Mouse (Mus musculus) heart, embryonic 12.5 days (tissue): ENCODE data around the gene Capn1. TPM values are rescaled to one million over a fixed set of nuclear protein-coding genes. Genes with fewer than 3 reads are reported as not detected.
A peak's percentile ranks its signal among the peaks of the same experiment; 100 is the strongest.

Source experiments
- ATAC-seq: fragments of 200-750 bp; cut with Nextera tagmentation; 2 replicates; pipeline ENCODE4 v1.8.0; 2017; ENCODE audit warnings: moderate TSS enrichment, moderate library complexity; ENCODE audit not compliant: insufficient number of reproducible peaks, low FRiP score
- H3K27ac ChIP-seq: fragments of 300-500 bp; sonication (generic); 2 replicates; pipeline ENCODE4 v1.5.1; 2016; ENCODE audit warnings: mild to moderate bottlenecking, moderate library complexity; ENCODE audit not compliant: poor library complexity, severe bottlenecking
- H3K27me3 ChIP-seq: fragments of 300-500 bp; sonication (generic); replicated peaks from 2 replicates; pipeline ENCODE4 v1.6.1; 2016; ENCODE audit warnings: mild to moderate bottlenecking, moderate library complexity
- H3K36me3 ChIP-seq: fragments of 300-500 bp; sonication (generic); 2 replicates; pipeline ENCODE4 v1.6.1; 2016; ENCODE audit warnings: mild to moderate bottlenecking, moderate library complexity
- H3K4me1 ChIP-seq: fragments of 300-500 bp; sonication (generic); replicated peaks from 2 replicates; pipeline ENCODE4 v1.6.1; 2016; ENCODE audit warnings: mild to moderate bottlenecking
- H3K4me2 ChIP-seq: fragments of 300-500 bp; sonication (generic); 2 replicates; pipeline ENCODE4 v1.6.1; 2016; ENCODE audit warnings: mild to moderate bottlenecking, moderate library complexity
- H3K4me3 ChIP-seq: fragments of 300-500 bp; sonication (generic); 2 replicates; pipeline ENCODE4 v1.5.1; 2016; ENCODE audit warnings: mild to moderate bottlenecking
- H3K9ac ChIP-seq: fragments of 300-500 bp; sonication (generic); 2 replicates; pipeline ENCODE4 v1.6.1; 2016; ENCODE audit warnings: mild to moderate bottlenecking, moderate library complexity
- H3K9me3 ChIP-seq: fragments of 300-500 bp; sonication (generic); replicated peaks from 2 replicates; pipeline ENCODE4 v1.6.1; 2016; ENCODE audit warnings: mild to moderate bottlenecking, moderate library complexity
- WGBS: fragments of 180-500 bp; shearing (Covaris S2); methylation state at CpG from one replicate; pipeline ENCODE4 v1.1.7; 2016; 5-methylcytosine and 5-hydroxymethylcytosine counted together
- polyA plus RNA-seq: library from polyadenylated mRNA; unstranded; fragments of >200 nt; fragmentation: Nextera tagmentation; extraction: Ambion mirVana; gene quantifications from 2 replicates; pipeline ENCODE4 v1.2.1, GENCODE M21; 2016

Capn1 gene
- polyA plus RNA-seq, 1 experiment from 2014 or later, result 8.4 TPM

DNA sequence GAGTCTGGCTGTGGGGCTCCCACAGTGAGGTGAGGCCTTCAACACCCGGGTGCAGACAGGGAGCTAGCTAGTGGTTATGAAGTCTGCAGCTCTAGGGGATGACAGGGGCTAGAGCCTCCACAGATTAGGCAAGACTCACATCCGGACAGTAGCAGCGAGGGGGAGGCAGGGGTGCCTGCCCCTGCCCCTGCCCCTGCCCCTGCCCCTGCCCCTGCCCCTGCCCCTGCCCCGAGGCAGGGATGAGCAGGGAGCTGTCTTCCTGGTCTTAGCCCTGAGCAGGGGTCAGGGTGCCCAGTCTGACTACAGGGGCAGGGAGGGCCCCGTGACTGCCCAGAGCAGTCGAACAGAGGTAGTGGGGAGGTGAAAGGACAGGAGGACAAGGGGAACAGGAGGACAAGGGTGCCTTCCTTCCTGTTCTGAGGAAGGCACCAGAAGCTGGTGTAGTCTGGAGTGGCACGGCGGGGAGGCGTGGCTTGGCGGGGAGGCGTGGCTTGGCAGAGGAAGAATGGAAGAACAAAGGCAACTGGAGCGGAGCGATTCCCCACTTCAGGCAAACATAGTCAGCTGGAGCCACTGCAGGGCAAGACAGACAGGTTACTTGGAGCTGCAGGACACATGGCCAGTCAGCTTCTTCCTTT, 26.8 kb downstream of the Capn1 start:
- peak overlapping the region; percentile 6 for H3K9ac ChIP-seq
- 8% methylated on average over 13 of the region's 13 CpGs for WGBS
- peak overlapping the region; percentile 62 for H3K27ac ChIP-seq
- peak overlapping the region; percentile 44 for H3K4me2 ChIP-seq
- H3K36me3 ChIP-seq, result 0 out of 2 replicates have a peak, but pooled peaks cover 6% of the 10 kb centered on the region
- peak; percentile 63; the same call in 1 of the 2 replicates for ATAC-seq
- H3K4me3 ChIP-seq, result peak overlapping the region; percentile 13; the same call in 1 of the 2 replicates
- no peaks in the 10 kb centered on the region for H3K27me3 ChIP-seq
- H3K4me1 ChIP-seq, result peaks cover 21% of the 10 kb centered on the region
- no peaks in the 10 kb centered on the region for H3K9me3 ChIP-seq

DNA sequence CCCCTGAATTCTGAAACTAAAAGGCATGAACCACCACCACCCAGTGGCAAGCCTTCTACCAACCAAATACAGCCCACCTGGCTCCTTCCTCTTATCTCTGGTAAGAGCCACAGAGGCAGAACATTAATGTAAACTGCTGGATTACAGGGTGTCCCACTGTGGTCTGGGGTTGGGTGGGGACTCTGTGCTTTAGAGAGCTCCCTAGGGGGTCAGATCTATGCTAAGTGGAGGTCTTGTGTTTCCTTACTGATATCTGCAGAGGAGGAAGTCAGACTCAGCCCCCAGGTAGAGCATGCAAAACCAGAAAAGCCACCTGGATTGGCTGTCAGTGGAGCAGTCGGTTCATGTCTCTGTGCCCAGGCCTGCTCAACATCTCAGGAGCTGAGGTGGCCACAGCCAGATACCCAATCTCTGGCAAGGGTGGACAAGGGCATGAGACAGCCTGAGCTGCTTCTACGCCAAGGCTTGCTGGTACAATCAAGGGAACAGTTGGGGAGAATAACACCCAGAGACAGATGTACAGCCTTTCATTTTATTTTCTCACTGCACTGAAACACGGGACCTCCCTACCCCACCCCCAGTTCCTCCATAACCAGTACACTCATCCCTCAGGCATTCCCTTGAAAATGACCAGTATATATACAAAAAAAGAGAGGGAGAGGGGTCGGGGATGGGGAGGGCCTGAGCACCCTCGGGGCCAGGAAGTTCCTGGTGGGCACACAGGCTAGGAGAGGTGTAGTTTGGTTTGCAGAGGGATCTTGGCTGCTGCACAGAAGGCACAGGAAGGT, 27.5 kb downstream of the Capn1 start:
- ATAC-seq, result no peak
- H3K9ac ChIP-seq, result peak overlapping the region; percentile 6
- WGBS, result 47% methylated on average over 5 of the region's 5 CpGs

DNA sequence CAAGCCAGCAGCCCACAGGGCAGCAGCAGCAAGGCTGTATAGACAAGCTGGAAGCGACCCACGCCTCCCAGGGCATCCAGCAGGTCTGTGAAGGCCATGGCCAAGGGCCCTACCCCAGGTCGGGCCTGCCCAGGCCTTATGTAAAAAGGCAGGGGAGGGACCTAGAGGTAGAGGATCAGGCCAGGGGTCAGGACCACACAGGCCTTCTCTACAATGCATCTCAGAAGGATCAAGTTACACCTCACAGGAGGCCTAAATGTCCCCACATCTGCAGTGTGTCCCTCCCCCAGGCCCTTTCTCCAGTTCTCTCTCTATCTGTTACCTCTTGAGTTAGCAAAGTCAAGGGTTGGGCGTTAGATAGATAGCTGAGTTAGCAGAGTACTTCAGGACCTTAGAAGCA, 29.7 kb downstream of the Capn1 start, which contains the start of gene Slc22a20:
Gene Slc22a20, minus strand, starts transcription at position 101 of the 400 bp plus-strand sequence.
- H3K27ac ChIP-seq, result no peak within 1 kb of the TSS
- H3K36me3 ChIP-seq, result 0 out of 2 replicates have a peak, but pooled peaks cover under 1% of the 10 kb centered on the region
- no peaks in the 10 kb centered on the region for H3K9me3 ChIP-seq
- 52% methylated on average over 4 of the region's 4 CpGs for WGBS
- peaks cover 17% of the 10 kb centered on the region for H3K4me1 ChIP-seq
- no peak within 1 kb of the TSS for H3K4me2 ChIP-seq
- ATAC-seq, result no peak
- no peaks in the 10 kb centered on the region for H3K27me3 ChIP-seq
- H3K4me3 ChIP-seq, result no peak within 1 kb of the TSS
- no peak within 1 kb of the TSS for H3K9ac ChIP-seq

More for the DNA sequence above, 27.5 kb downstream of the Capn1 start:
- H3K36me3 ChIP-seq, result 0 out of 2 replicates have a peak, but pooled peaks cover 6% of the 10 kb centered on the region
- peaks cover 21% of the 10 kb centered on the region for H3K4me1 ChIP-seq
- peak overlapping the region; percentile 44 for H3K4me2 ChIP-seq
- H3K9me3 ChIP-seq, result no peaks in the 10 kb centered on the region
- no peaks in the 10 kb centered on the region for H3K27me3 ChIP-seq
- H3K4me3 ChIP-seq, result 0 out of 2 replicates have a peak overlapping the region, but pooled peaks have one; percentile 13
- peak overlapping the region; percentile 62; the same call in 1 of the 2 replicates for H3K27ac ChIP-seq

DNA sequence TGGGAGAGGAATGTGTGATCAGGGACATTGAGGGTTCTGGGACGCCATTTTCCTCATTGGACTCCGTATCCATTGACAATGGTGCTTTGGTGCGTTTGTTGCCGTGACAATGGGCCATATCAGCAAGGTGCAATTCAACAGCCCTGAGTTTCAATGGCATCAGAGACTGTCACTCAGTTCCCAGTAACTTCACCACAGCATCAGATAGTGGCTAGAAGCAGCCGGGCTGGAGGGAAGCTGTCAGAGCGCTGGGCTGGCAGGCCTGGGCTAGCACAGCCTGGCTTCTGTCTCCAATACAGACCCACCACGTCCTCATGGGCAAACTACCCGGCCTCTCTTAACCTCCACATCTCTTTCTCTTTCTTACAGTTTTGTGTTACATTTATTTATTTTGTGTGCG, 35.2 kb downstream of the Capn1 start:
- Histone ChIP-seq H3K4me3 (no peak overlapping the region), H3K27ac (no peak overlapping the region), H3K4me1 (no peaks in the 10 kb centered on the region), H3K4me2 (no peak overlapping the region), H3K9ac (no peak overlapping the region), H3K36me3 (no peaks in the 10 kb centered on the region), H3K9me3 (no peaks in the 10 kb centered on the region), H3K27me3 (no peaks in the 10 kb centered on the region)
- 76% methylated on average over 9 of the region's 9 CpGs for WGBS
- no peak for ATAC-seq

DNA sequence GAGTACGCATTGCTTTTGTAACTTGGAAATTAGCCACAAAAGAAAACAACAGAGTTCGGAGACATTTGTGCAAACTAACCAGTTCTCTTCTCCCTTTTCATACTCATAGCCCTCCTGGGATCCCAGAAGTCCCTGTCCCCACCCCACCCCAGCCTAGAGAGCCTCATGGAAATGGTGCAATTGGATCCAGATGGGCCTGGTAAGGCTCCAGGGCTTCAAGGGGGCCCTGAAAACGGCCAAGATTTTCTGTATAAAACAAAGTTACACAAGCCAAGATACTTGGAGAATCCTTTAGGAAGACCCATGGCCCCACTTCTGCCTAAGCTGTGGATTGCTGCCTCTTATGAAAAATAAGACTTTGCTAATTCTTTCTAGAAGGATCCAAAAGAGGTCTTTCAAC, 38.0 kb downstream of the Capn1 start:
- H3K4me1 ChIP-seq, result no peaks in the 10 kb centered on the region
- H3K9me3 ChIP-seq, result no peaks in the 10 kb centered on the region
- H3K27me3 ChIP-seq, result no peaks in the 10 kb centered on the region
- no peak for ATAC-seq
- no peak overlapping the region for H3K27ac ChIP-seq
- no peak overlapping the region for H3K4me2 ChIP-seq
- 82% methylated on average over 3 of the region's 3 CpGs for WGBS
- H3K36me3 ChIP-seq, result no peaks in the 10 kb centered on the region
- no peak overlapping the region for H3K4me3 ChIP-seq
- no peak overlapping the region for H3K9ac ChIP-seq

DNA sequence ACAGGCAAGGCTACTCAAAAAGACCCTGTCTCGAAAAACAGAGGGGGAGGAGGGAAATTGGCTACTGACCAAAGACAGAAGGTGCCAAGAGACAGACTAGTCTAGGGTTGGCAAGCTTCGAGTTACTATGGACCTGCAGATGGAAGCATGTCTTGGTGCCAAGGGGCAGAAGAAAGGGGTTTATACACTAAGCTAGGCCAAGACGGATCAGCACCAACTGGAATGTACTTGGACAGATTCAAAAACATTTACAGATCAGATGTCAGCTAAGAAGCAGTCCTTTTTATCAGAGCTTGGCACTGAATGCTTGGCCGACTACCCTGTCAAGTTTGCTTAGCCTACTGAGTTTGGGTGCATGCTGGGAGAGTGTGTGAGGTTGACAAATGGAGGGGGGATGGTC, 40.0 kb downstream of the Capn1 start:
- 0 out of 2 replicates have a peak, but pooled peaks cover 8% of the 10 kb centered on the region for H3K27me3 ChIP-seq

DNA sequence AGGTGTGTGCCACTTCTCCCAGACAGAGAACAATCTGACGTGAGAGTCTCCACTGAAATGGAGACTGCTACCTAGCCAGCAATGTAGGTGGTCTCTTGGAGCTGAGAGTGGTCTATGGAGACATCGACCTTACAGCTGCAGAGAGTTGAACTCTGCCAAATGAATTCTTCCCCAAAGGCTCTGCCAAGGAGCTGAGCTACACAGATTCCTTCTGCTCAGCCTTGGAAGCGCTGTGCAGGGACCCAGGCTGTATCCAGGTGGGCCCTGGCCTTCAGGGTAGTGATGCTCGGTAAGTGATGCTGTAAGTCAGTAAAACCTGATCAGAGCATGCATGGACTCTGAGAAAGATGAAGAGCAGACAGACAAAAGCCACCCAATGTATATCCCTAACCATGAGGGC, 40.6 kb downstream of the Capn1 start:
- WGBS, result 74% methylated on average over 4 of the region's 4 CpGs
- Histone ChIP-seq H3K27me3 (0 out of 2 replicates have a peak, but pooled peaks cover 8% of the 10 kb centered on the region), H3K27ac (no peak overlapping the region), H3K4me1 (no peaks in the 10 kb centered on the region), H3K9ac (no peak overlapping the region), H3K36me3 (no peaks in the 10 kb centered on the region), H3K9me3 (no peaks in the 10 kb centered on the region), H3K4me2 (no peak overlapping the region), H3K4me3 (no peak overlapping the region)
- ATAC-seq, result no peak

More for the DNA sequence above, 40.0 kb downstream of the Capn1 start:
- Histone ChIP-seq H3K36me3 (no peaks in the 10 kb centered on the region), H3K9ac (no peak overlapping the region), H3K27ac (no peak overlapping the region), H3K4me2 (no peak overlapping the region), H3K4me3 (no peak overlapping the region), H3K9me3 (no peaks in the 10 kb centered on the region), H3K4me1 (no peaks in the 10 kb centered on the region)
- WGBS, result 69% methylated on average over 4 of the region's 4 CpGs
- ATAC-seq, result no peak

DNA sequence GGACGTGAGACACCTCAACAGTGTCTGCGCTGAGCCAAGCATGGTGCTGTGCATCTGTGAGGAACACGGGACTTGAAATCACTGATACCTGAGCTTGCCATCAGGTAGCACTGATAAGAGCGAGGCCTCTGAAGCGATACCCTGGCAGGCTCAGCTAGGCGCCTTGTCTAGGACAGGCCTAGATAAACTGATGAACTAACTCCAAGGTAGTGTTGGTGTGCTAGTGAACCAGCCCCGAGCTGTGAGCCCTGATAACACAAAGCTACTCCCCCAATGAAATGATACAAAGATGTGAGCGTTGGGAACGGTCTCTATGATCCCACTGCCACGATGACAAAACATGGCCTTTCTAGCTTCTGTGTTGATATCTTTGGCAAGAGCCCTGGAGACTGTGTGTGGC, 48.0 kb downstream of the Capn1 start:
- no peak overlapping the region for H3K27ac ChIP-seq
- no peak overlapping the region for H3K4me3 ChIP-seq
- no peak for ATAC-seq
- H3K36me3 ChIP-seq, result no peaks in the 10 kb centered on the region
- H3K9ac ChIP-seq, result no peak overlapping the region
- H3K9me3 ChIP-seq, result no peaks in the 10 kb centered on the region
- H3K27me3 ChIP-seq, result 0 out of 2 replicates have a peak, but pooled peaks cover 8% of the 10 kb centered on the region
- WGBS, result 75% methylated on average over 10 of the region's 10 CpGs
- no peak overlapping the region for H3K4me2 ChIP-seq
- peaks cover 21% of the 10 kb centered on the region for H3K4me1 ChIP-seq

DNA sequence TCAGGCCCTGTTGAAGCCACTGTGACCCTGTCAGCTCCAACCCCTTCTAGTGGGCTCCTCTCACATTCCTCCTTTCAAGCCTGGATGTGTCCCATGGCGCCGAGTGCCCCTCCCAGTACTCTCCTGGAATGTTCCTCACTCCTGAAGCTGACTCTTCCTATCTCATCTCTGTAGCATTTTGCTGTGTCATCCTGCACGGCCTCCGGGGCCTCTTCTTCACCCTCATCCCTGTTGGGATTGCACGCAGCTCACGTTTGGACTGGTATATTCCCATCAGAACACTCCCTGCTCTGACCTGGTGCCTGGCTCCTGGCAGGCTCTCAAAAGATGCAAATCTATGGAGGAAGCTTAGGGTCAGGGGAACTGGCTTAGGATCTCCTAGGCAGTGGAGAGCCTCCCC, 48.9 kb downstream of the Capn1 start:
- Histone ChIP-seq H3K36me3 (0 out of 2 replicates have a peak, but pooled peaks cover under 1% of the 10 kb centered on the region), H3K27ac (no peak overlapping the region), H3K27me3 (no peaks in the 10 kb centered on the region), H3K9me3 (no peaks in the 10 kb centered on the region), H3K4me2 (no peak overlapping the region), H3K9ac (0 out of 2 replicates have a peak overlapping the region, but pooled peaks have one; percentile 1), H3K4me3 (no peak overlapping the region), H3K4me1 (peaks cover 27% of the 10 kb centered on the region)
- WGBS, result 48% methylated on average over 6 of the region's 6 CpGs
- ATAC-seq, result 0 out of 2 replicates have a peak, but pooled peaks have one; percentile 49

DNA sequence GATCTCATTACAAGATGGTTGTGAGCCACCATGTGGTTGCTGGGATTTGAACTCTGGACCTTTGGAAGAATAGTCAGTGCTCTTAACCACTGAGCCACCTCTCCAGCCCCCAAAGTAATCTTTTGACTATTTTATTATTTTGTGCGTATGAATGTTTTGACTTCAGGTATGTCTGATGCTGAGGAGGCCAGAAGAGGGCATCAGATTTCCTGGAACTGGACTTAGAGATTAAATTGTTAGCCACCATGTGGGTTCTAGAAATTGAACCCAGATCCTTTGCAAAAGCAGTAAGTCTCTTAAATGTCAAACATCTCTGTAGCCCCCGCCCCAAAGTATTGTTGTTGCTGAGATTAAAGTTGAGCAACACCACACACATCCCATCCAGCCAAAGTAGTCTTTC, 49.8 kb downstream of the Capn1 start:
- Histone ChIP-seq H3K9ac (no peak overlapping the region), H3K27ac (no peak overlapping the region), H3K27me3 (no peaks in the 10 kb centered on the region), H3K36me3 (0 out of 2 replicates have a peak, but pooled peaks cover 7% of the 10 kb centered on the region), H3K9me3 (no peaks in the 10 kb centered on the region), H3K4me3 (no peak overlapping the region), H3K4me1 (peaks cover 32% of the 10 kb centered on the region), H3K4me2 (no peak overlapping the region)
- whole genome bisulfite sequencing, result 86% methylated on average over 2 of the region's 2 CpGs
- ATAC-seq, result no peak

DNA sequence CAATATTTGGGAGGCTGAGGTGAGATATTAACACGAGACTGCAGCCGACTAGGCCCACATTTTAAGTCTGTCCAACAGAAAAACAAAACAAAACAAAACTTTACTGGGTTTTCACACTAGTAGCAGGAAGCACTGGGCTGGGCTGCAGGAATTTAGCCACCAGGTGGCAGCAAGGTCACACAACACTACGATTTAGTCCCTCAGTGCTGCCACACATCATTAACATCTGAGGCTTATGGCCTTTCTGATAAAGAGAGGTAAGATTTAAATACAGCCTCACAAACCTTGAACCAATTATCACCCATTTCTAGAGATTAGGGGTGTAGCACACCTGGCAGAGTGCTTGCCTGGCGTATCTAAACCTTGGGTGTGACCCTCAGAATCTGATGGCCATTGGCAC, 50.4 kb downstream of the Capn1 start:
- ATAC-seq, result no peak
- WGBS, result 6% methylated on average over 4 of the region's 4 CpGs
- peaks cover 12% of the 10 kb centered on the region; the same call in 1 of the 2 replicates for H3K36me3 ChIP-seq
- H3K27ac ChIP-seq, result no peak overlapping the region
- no peak overlapping the region for H3K4me2 ChIP-seq
- peaks cover 32% of the 10 kb centered on the region for H3K4me1 ChIP-seq
- no peak overlapping the region for H3K9ac ChIP-seq
- no peaks in the 10 kb centered on the region for H3K27me3 ChIP-seq
- H3K4me3 ChIP-seq, result no peak overlapping the region
- H3K9me3 ChIP-seq, result no peaks in the 10 kb centered on the region
